Mouse (Mus musculus) forebrain, embryonic 10.5 days (tissue): Measurements from ENCODE around the gene Kcnj14. TPM values are rescaled to one million over a fixed set of nuclear protein-coding genes. Genes with fewer than 3 reads are reported as not detected.

Experiments used
- DNase-seq: peaks from one replicate; pipeline ENCODE4 v3.0.0-alpha.2; 2017; ENCODE audit warnings: low spot score; ENCODE audit errors: extremely low spot score
- H3K27ac ChIP-seq: fragments of 300-500 bp; sonication (generic); 2 replicates; pipeline ENCODE4 v1.5.1; 2016; ENCODE audit warnings: mild to moderate bottlenecking
- H3K27me3 ChIP-seq: fragments of 300-500 bp; sonication (generic); 2 replicates; pipeline ENCODE4 v1.6.1; 2016; ENCODE audit warnings: mild to moderate bottlenecking; ENCODE audit not compliant: poor library complexity, severe bottlenecking
- H3K36me3 ChIP-seq: fragments of 300-500 bp; sonication (generic); replicated peaks from 2 replicates; pipeline ENCODE4 v1.6.1; 2016; ENCODE audit warnings: mild to moderate bottlenecking, moderate library complexity
- H3K4me1 ChIP-seq: fragments of 300-500 bp; sonication (generic); 2 replicates; pipeline ENCODE4 v1.6.1; 2016
- H3K4me3 ChIP-seq: fragments of 300-500 bp; sonication (generic); 2 replicates; pipeline ENCODE4 v1.5.1; 2016; ENCODE audit warnings: mild to moderate bottlenecking, moderate library complexity
- H3K9me3 ChIP-seq: fragments of 300-500 bp; sonication (generic); 2 replicates; pipeline ENCODE4 v1.6.1; 2016; ENCODE audit warnings: mild to moderate bottlenecking, moderate library complexity
- WGBS: fragments of 180-500 bp; shearing (Covaris S2); methylation state at CpG from one replicate; pipeline ENCODE4 v1.1.7; 2016; 5-methylcytosine and 5-hydroxymethylcytosine counted together
- polyA plus RNA-seq: library from polyadenylated mRNA; unstranded; fragments of >200 nt; fragmentation: Nextera tagmentation; extraction: Ambion mirVana; gene quantifications from 2 replicates; pipeline ENCODE4 v1.2.1, GENCODE M21; 2016

Kcnj14 gene
- polyA plus RNA-seq, 1 experiment from 2014 or later = 0.78 TPM

GRCm38 (mm10) chr7:45766764-45767163 lies 57.8 kb downstream of the Kcnj14 start:
- DNase-seq = no peak
- Histone ChIP-seq H3K27me3 (no peaks in the 10 kb centered on the region), H3K36me3 (no peaks in the 10 kb centered on the region), H3K27ac (no peak overlapping the region), H3K4me3 (no peak overlapping the region), H3K9me3 (no peaks in the 10 kb centered on the region), H3K4me1 (peaks cover 3% of the 10 kb centered on the region; the same call in 1 of the 2 replicates)
- 53% methylated on average over 8 of the region's 8 CpGs for WGBS

Other genes starting within 250 kb of the Kcnj14 start
- not detected in 2 replicates for gene Fgf21, start 209.3 kb downstream of the Kcnj14 start, polyA plus RNA-seq
- 0.07 TPM in 1 of 2 replicates, not detected in the other for gene Fut1, start 207.5 kb downstream of the Kcnj14 start, polyA plus RNA-seq
- 0.25 TPM in 1 of 2 replicates, not detected in the other for gene Izumo1, start 203.0 kb downstream of the Kcnj14 start, polyA plus RNA-seq
- gene Rasip1, start 197.3 kb downstream of the Kcnj14 start, polyA plus RNA-seq = 4.5 and 4.7 TPM in 2 replicates
- 1.7 and 3.1 TPM in 2 replicates for gene Mamstr, start 184.8 kb downstream of the Kcnj14 start, polyA plus RNA-seq
- gene Fut2, start 158.4 kb downstream of the Kcnj14 start, polyA plus RNA-seq = 0.12 TPM in 2 replicates
- 0.38 and 0.63 TPM in 2 replicates for gene Ntn5, start 140.8 kb downstream of the Kcnj14 start, polyA plus RNA-seq
- gene Sec1, start 130.4 kb downstream of the Kcnj14 start, polyA plus RNA-seq = 0.78 and 1.1 TPM in 2 replicates
- 2.5 and 3.2 TPM in 2 replicates for gene Car11, start 124.9 kb downstream of the Kcnj14 start, polyA plus RNA-seq
- 2.6 and 2.7 TPM in 2 replicates for gene Dbp, start 119.7 kb downstream of the Kcnj14 start, polyA plus RNA-seq
- gene Rpl18, start 109.3 kb downstream of the Kcnj14 start, polyA plus RNA-seq = 1,181 and 1,186 TPM in 2 replicates
- gene Sphk2, start 106.8 kb downstream of the Kcnj14 start, polyA plus RNA-seq = 34.0 and 36.6 TPM in 2 replicates
- gene Fam83e, start 103.6 kb downstream of the Kcnj14 start, polyA plus RNA-seq = 2.6 and 3.3 TPM in 2 replicates
- 0.50 TPM in 1 of 2 replicates, not detected in the other for gene Spaca4, start 99.0 kb downstream of the Kcnj14 start, polyA plus RNA-seq
- gene Lmtk3, start 41.0 kb downstream of the Kcnj14 start, polyA plus RNA-seq = 1.7 and 2.7 TPM in 2 replicates
- gene Sult2b1, start 40.1 kb downstream of the Kcnj14 start, polyA plus RNA-seq = 1.6 and 2.3 TPM in 2 replicates
- 132 and 136 TPM in 2 replicates for gene Cyth2, start 10.2 kb downstream of the Kcnj14 start, polyA plus RNA-seq
- 132 and 137 TPM in 2 replicates for gene Grwd1, start 6.2 kb upstream of the Kcnj14 start, polyA plus RNA-seq
- 34.1 and 37.0 TPM in 2 replicates for gene Kdelr1, start 48.0 kb upstream of the Kcnj14 start, polyA plus RNA-seq
- 0.09 TPM in 2 replicates for gene Grin2d, start 53.6 kb upstream of the Kcnj14 start, polyA plus RNA-seq
- 1.3 and 1.9 TPM in 2 replicates for gene Syngr4, start 71.9 kb upstream of the Kcnj14 start, polyA plus RNA-seq
- gene Tmem143, start 72.2 kb upstream of the Kcnj14 start, polyA plus RNA-seq = 4.2 and 4.8 TPM in 2 replicates
- gene Emp3, start 96.6 kb upstream of the Kcnj14 start, polyA plus RNA-seq = 8.5 and 9.7 TPM in 2 replicates
- gene Ccdc114, start 99.3 kb upstream of the Kcnj14 start, polyA plus RNA-seq = 5.2 TPM in 2 replicates
- gene Abcc6, start 205.5 kb upstream of the Kcnj14 start, polyA plus RNA-seq = 0.10 and 0.33 TPM in 2 replicates
- 33.7 and 33.8 TPM in 2 replicates for gene Nomo1, start 208.9 kb upstream of the Kcnj14 start, polyA plus RNA-seq